Mouse (Mus musculus) lung, postnatal 25 days (tissue): ENCODE results near the gene Man1a.
A peak's percentile ranks its signal among the peaks of the same experiment; 100 is the strongest.

Experiments used
- DNase-seq: peaks from one replicate; pipeline ENCODE4 v3.0.0; 2022; ENCODE audit warnings: low spot score

Gene Man1a

GRCm38 (mm10) chr10:53915719-53916118 is 160.7 kb downstream of the Man1a start:
- no peak for DNase-seq

GRCm38 (mm10) chr10:53914974-53915609 is 161.3 kb downstream of the Man1a start:
- DNase-seq, result no peak

DNA sequence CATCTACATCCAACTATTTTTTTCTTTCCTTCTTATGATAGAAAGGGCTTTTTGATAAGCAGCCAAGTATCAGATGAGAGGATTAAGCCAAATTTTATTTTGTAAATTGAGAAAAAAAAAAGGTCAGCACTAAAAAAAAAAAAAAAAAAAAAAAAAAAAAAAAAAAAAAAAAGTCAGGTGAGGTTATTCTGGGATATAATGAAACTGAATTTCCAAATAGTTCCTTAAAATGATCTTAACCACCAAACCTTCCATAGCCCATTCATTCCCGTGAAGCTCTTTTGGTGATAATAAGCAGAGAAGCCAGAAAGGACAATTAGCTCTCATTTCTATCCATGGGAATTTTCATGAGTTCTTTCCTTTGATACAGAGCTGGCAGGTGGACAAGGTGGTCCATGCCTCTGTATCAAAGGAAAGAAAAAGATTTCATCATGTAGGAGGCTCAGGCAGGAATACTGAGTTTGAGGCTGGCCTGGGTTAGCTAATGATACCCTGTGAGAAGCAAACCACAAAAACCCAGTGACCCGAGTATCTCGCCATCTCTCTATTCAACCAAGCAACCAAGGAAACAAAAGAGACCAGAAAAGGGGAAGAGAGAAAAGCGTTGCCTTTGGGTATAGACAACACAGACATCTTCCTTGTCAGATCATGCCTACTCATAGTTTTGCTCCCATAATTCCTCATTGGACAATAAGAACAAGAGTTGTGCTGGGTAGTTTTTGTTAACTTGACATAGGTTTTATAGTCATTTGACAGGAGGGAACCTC is 162.7 kb downstream of the Man1a start:
- no peak for DNase-seq

DNA sequence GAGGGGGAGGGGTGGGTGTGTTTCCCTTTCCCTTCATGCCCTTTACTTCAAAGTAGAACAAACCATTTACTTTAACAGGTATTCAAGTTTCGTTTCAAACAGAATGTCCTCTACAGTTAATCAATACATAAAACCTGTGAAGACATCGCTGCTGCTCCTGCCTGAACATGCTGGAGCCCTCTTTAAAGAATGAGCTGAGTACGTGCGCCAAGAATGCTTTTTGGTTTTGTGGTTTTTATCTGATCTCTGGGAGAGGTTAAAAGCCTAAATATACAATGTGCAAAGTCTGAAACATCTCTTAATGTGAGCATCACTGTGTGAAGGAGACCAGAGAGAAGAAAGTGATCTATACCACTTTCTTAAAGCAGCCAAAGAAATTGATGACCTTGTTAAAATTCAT is 186.9 kb downstream of the Man1a start:
- no peak for DNase-seq

DNA sequence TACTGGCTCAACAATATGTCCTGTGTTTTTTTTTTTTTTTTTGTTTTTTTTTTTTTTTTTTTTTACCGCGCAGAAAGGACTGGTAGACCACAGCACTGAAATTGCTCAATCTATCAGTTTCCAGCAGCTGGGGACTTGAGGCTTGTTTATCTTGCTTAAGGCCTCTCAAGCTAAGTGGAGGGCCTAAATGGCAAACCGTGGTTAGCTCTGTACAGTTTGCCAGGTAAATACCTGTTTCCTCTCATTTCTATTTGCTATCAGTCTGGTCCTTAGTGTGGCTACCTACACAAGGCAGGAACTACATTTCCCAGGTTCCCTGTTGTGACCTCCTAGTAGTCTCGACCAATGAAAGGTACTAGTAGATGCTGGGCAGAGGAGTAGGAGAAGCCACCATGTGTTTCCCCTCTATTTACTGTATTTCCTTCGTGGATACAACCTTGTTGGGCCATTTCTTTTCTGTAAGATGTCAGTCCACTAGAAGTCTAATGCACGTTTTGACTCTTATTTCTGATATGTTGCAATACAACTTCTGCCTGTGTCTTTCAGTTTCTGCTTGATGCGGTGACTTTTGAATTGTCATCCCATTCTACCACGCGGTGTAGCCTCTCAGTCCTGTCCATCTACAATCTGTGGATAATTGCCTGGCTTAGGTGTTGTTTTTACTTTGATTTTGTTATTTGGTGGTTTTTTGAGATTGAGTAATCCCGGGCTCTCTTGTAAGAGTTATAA is 187.9 kb downstream of the Man1a start:
- peak; percentile 79 for DNase-seq

GRCm38 (mm10) chr10:53886475-53886874 is 189.9 kb downstream of the Man1a start:
- no peak for DNase-seq

DNA sequence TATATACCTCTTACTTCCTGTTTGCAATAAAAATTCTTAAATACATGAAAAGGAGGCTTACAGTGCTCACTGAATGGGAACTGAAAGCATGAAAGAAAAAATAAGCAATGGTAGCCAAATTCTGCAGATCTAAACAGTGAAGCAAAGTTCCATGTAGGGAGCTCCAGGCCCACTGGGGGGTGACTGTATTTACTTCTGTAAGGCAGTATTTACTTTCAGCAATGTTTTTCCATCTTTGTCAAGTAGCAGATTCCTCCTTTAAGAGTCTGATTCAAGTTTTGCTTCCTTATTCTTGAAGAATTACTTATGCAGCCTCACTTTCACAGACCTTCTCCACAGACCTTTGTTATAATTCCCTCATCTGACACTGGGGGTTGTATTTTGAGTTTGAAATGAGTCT is 195.1 kb downstream of the Man1a start:
- no peak for DNase-seq

- peak; percentile 65 for DNase-seq
Observed at GRCm38 (mm10) chr10:53875896-53876295, 200.5 kb downstream of the Man1a start.

- DNase-seq, result no peak
Observed at GRCm38 (mm10) chr10:53874191-53874590, 202.2 kb downstream of the Man1a start.

DNA sequence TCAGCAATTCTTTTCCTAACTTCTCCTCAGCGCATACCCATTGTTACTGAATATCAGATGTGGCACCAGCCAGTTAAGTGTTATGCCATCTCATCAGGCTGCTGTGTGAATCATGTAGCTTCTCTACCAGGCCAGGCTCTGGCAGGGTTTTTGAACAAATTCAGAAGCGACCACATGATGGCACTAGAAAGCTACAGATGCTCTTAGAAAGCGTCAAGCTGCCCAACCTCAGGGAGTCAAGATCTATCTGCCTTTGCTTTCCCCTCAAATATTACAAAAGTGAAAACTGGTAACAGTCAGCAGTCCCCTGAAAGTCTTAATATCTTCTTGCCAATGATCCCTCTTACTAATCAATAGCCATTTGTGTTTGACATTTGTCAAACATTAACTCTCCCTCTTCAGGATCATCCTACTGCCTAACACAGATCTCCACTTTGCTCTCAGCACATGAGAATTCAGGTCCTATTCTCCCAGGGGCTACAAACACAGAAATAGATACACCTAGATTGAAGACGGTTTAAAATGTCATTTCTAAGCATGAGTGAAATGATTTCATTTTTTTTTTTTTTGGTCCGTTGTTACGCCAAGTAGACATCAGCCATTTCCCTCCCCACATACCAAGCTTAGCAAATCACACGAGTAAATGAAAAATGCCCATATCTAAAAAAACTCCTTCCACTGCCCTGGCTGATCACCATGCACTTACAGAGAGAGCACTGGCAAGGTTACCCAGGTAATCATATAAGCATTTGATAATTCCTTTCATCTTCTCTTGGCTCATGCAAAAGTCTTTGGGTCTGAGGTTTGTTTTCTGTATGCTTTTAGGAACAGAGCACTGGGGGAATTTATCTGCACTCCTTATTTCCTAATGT is 212.7 kb downstream of the Man1a start:
- peak; percentile 50 for DNase-seq

DNA sequence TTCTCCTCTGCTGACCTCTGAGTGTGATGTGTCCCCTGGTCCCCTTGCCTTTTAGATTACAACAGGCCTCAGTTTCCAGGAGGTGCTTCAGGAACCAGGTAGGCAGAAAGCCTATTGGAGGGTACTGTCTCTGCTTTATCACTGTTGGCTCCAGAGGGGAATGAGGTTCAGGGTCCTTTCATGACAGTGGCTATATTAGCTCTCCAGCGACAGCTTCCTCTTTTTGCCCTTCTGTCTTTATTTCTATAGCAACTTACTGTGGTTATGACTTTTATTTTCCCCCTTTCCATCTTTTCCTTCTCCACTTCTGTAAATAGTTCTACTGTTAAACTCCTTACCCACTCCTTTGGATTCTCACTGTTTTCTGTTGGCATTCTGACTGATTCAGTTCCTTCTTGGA is 216.5 kb downstream of the Man1a start:
- DNase-seq, result no peak

- no peak for DNase-seq
Observed at GRCm38 (mm10) chr10:53859224-53859623, 217.2 kb downstream of the Man1a start.
